Mouse (Mus musculus): ENCODE measurements around the gene Bach1.

Bach1 gene

GRCm38 (mm10) chr16:87698692-87699305, at the start of gene Bach1:
Gene Bach1, plus strand, starts transcription at chr16:87698945.
- peak; percentile 97 for DNase-seq (ENCODE audit: low read depth, low spot score)

GRCm38 (mm10) chr16:87652344-87652743, 46.4 kb upstream of the Bach1 start:
- no peak for DNase-seq (ENCODE audit: low read depth, low spot score)

- DNase-seq (ENCODE audit: low read depth, low spot score), result no peak
Observed at GRCm38 (mm10) chr16:87652924-87653323, 45.8 kb upstream of the Bach1 start.

GRCm38 (mm10) chr16:87654016-87654575, 44.6 kb upstream of the Bach1 start:
- DNase-seq (ENCODE audit: low read depth, low spot score), result no peak

GRCm38 (mm10) chr16:87655005-87655404, 43.7 kb upstream of the Bach1 start:
- DNase-seq (ENCODE audit: low read depth, low spot score), result no peak

- DNase-seq (ENCODE audit: low read depth, low spot score), result no peak
Observed at GRCm38 (mm10) chr16:87655579-87655978, 43.2 kb upstream of the Bach1 start.

GRCm38 (mm10) chr16:87656771-87657170, 42.0 kb upstream of the Bach1 start:
- no peak for DNase-seq (ENCODE audit: low read depth, low spot score)

- DNase-seq (ENCODE audit: low read depth, low spot score), result no peak
Observed at GRCm38 (mm10) chr16:87657291-87657690, 41.5 kb upstream of the Bach1 start.

- DNase-seq (ENCODE audit: low read depth, low spot score), result no peak
Observed at GRCm38 (mm10) chr16:87661024-87661471, 37.7 kb upstream of the Bach1 start.

- no peak for DNase-seq (ENCODE audit: low read depth, low spot score)
Observed at GRCm38 (mm10) chr16:87661636-87662035, 37.1 kb upstream of the Bach1 start.

- DNase-seq (ENCODE audit: low read depth, low spot score), result no peak
Observed at GRCm38 (mm10) chr16:87662528-87662927, 36.2 kb upstream of the Bach1 start.

- no peak for DNase-seq (ENCODE audit: low read depth, low spot score)
Observed at GRCm38 (mm10) chr16:87663890-87664289, 34.9 kb upstream of the Bach1 start.

- no peak for DNase-seq (ENCODE audit: low read depth, low spot score)
Observed at GRCm38 (mm10) chr16:87665246-87665645, 33.5 kb upstream of the Bach1 start.

- no peak for DNase-seq (ENCODE audit: low read depth, low spot score)
Observed at GRCm38 (mm10) chr16:87665752-87666619, 32.8 kb upstream of the Bach1 start.

- no peak for DNase-seq (ENCODE audit: low read depth, low spot score)
Observed at GRCm38 (mm10) chr16:87666620-87667004, 32.1 kb upstream of the Bach1 start.

GRCm38 (mm10) chr16:87668002-87668401, 30.7 kb upstream of the Bach1 start:
- no peak for DNase-seq (ENCODE audit: low read depth, low spot score)

GRCm38 (mm10) chr16:87670091-87670820, 28.5 kb upstream of the Bach1 start:
- DNase-seq (ENCODE audit: low read depth, low spot score), result no peak

GRCm38 (mm10) chr16:87670821-87671165, 28.0 kb upstream of the Bach1 start:
- DNase-seq (ENCODE audit: low read depth, low spot score), result peak; percentile 35

- DNase-seq (ENCODE audit: low read depth, low spot score), result no peak
Observed at GRCm38 (mm10) chr16:87671336-87671735, 27.4 kb upstream of the Bach1 start.

GRCm38 (mm10) chr16:87673155-87673554, 25.6 kb upstream of the Bach1 start:
- DNase-seq (ENCODE audit: low read depth, low spot score), result no peak

GRCm38 (mm10) chr16:87676182-87676581, 22.6 kb upstream of the Bach1 start:
- no peak for DNase-seq (ENCODE audit: low read depth, low spot score)

- peak; percentile 58 for DNase-seq (ENCODE audit: low read depth, low spot score)
Observed at GRCm38 (mm10) chr16:87678667-87679066, 20.1 kb upstream of the Bach1 start.
